Mouse (Mus musculus) T-helper 2 cell (primary cell): ENCODE results near the gene Ddx49.

ENCODE experiments used
- in situ Hi-C: fragments of 300-600 bp; cut with MboI, MseI; formaldehyde crosslinking; loops from one replicate; pipeline ENCODE4 v1.15.1; 2025; ENCODE audit warnings: high pct_unique_total_duplicates

Ddx49 gene

GRCm38 (mm10) chr8:70267674-70268073, 34.6 kb downstream of the Ddx49 start:
- in situ Hi-C loops = no loop called here

GRCm38 (mm10) chr8:70259043-70259442, 43.2 kb downstream of the Ddx49 start:
- in situ Hi-C loops = no loop called here

GRCm38 (mm10) chr8:70258600-70258999, 43.7 kb downstream of the Ddx49 start:
- in situ Hi-C loops = no loop called here

GRCm38 (mm10) chr8:70257456-70257855, 44.8 kb downstream of the Ddx49 start:
- in situ Hi-C loops = no loop called here

- in situ Hi-C loops = no loop called here
These were observed 47.7 kb downstream of the Ddx49 start for GRCm38 (mm10) chr8:70254628-70255027.

- in situ Hi-C loops = no loop called here
These were observed 54.4 kb downstream of the Ddx49 start for GRCm38 (mm10) chr8:70247841-70248240.

GRCm38 (mm10) chr8:70246622-70247021, 55.7 kb downstream of the Ddx49 start:
- in situ Hi-C loops = no loop called here
